Mouse (Mus musculus) forebrain, embryonic 16.5 days (tissue): Measurements from ENCODE around the gene A230050P20Rik. TPM values are rescaled to one million over a fixed set of nuclear protein-coding genes. Genes with fewer than 3 reads are reported as not detected.

Experiments used
- ATAC-seq: fragments of 200-750 bp; cut with Nextera tagmentation; 2 replicates; pipeline ENCODE4 v1.8.0; 2017; ENCODE audit warnings: mild to moderate bottlenecking, moderate library complexity
- H3K27ac ChIP-seq: fragments of 300-500 bp; sonication (generic); 2 replicates; pipeline ENCODE4 v1.5.1; 2014; ENCODE audit warnings: low read length, control low read depth
- H3K27me3 ChIP-seq: fragments of 300-500 bp; sonication (generic); replicated peaks from 2 replicates; pipeline ENCODE4 v1.6.1; 2014; ENCODE audit warnings: low read length; ENCODE audit not compliant: control insufficient read depth, insufficient read depth
- H3K36me3 ChIP-seq: fragments of 300-500 bp; sonication (generic); 2 replicates; pipeline ENCODE4 v1.6.1; 2014; ENCODE audit not compliant: control insufficient read depth, insufficient read depth
- H3K4me1 ChIP-seq: fragments of 300-500 bp; sonication (generic); replicated peaks from 2 replicates; pipeline ENCODE4 v1.6.1; 2014; ENCODE audit warnings: low read length; ENCODE audit not compliant: control insufficient read depth, insufficient read depth
- H3K4me2 ChIP-seq: fragments of 300-500 bp; sonication (generic); 2 replicates; pipeline ENCODE4 v1.6.1; 2014; ENCODE audit warnings: mild to moderate bottlenecking, low read length, control low read depth
- H3K4me3 ChIP-seq: fragments of 300-500 bp; sonication (generic); replicated peaks from 2 replicates; pipeline ENCODE4 v1.5.1; 2014; ENCODE audit warnings: mild to moderate bottlenecking, low read length, control low read depth
- H3K9ac ChIP-seq: fragments of 300-500 bp; sonication (generic); replicated peaks from 2 replicates; pipeline ENCODE4 v1.6.1; 2014; ENCODE audit warnings: low read depth, low read length, control low read depth
- H3K9me3 ChIP-seq: fragments of 300-500 bp; sonication (generic); 2 replicates; pipeline ENCODE4 v1.6.1; 2016; ENCODE audit warnings: low read length; ENCODE audit not compliant: control insufficient read depth
- WGBS: fragments of 180-500 bp; shearing (Covaris S2); extraction: QIAGEN DNeasy Blood & Tissue Kit; methylation state at CpG from one replicate; pipeline ENCODE4 v1.1.7; 2014; 5-methylcytosine and 5-hydroxymethylcytosine counted together
- polyA plus RNA-seq: library from polyadenylated mRNA; unstranded; fragments of >200 nt; fragmentation: Nextera tagmentation; extraction: Ambion mirVana; gene quantifications from 2 replicates; pipeline ENCODE4 v1.2.1, GENCODE M21; 2015

Gene A230050P20Rik
- polyA plus RNA-seq, 1 experiment from 2014 or later = 8.8 TPM

DNA sequence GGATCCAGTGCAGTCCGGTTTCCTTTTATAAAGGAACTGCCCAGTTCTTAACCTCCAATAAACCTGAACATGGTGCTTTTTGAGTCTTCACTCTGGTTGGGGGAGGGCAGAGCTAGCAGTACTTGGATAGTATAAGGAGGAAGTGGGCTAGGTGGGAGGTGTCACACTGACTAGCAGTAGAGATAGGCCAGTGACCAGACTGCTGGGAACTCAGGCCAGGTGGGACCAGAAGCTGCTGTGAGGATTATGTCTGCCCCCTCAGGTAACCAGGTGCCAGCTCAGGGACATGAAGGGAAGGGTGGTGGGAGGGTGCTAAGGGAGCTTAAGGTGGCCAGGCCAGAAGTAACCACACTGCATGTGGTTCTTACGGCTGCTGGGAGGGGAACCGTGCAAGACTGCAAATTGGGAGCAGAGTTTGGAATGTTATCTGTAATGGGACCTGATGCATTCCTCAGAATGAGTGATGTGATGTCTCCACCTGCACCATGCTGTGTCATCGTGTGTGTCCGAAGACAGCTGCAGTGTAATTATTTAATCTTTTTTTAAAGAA lies 23.7 kb downstream of the A230050P20Rik start:
- H3K27me3 ChIP-seq = no peaks in the 10 kb centered on the region

DNA sequence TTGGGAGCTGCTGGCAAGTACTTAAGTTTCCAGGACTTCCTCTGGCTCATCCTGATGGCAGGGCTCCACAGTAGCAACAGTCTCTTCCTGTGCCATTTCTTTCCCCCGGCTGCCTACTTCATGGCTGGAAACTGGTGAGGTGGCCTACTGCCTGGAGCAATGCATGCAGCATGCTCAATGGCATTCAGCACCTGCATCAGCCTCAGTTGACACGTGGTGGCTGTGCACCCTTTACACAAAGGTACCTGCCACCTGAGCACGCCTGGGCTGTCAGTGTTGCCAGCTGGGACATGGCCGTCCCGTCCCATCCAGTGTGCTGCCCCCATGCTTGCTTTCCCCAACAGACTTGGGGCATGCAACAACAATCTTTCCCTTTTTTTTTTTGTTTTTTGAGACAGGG lies 24.6 kb downstream of the A230050P20Rik start:
- Histone ChIP-seq H3K9ac (no peak overlapping the region), H3K9me3 (no peaks in the 10 kb centered on the region), H3K4me3 (no peak overlapping the region), H3K36me3 (peaks cover 54% of the 10 kb centered on the region), H3K4me1 (peaks cover 22% of the 10 kb centered on the region), H3K4me2 (no peak overlapping the region), H3K27ac (no peak overlapping the region), H3K27me3 (no peaks in the 10 kb centered on the region)
- no peak for ATAC-seq
- 66% methylated on average over 5 of the region's 5 CpGs for WGBS

More for the DNA sequence above, 23.7 kb downstream of the A230050P20Rik start:
- 77% methylated on average over 5 of the region's 5 CpGs for WGBS
- no peak for ATAC-seq
- no peak overlapping the region for H3K4me3 ChIP-seq
- H3K27ac ChIP-seq = no peak overlapping the region
- no peaks in the 10 kb centered on the region for H3K9me3 ChIP-seq
- no peak overlapping the region for H3K9ac ChIP-seq
- H3K4me2 ChIP-seq = no peak overlapping the region
- peaks cover 54% of the 10 kb centered on the region for H3K36me3 ChIP-seq
- peaks cover 18% of the 10 kb centered on the region for H3K4me1 ChIP-seq

DNA sequence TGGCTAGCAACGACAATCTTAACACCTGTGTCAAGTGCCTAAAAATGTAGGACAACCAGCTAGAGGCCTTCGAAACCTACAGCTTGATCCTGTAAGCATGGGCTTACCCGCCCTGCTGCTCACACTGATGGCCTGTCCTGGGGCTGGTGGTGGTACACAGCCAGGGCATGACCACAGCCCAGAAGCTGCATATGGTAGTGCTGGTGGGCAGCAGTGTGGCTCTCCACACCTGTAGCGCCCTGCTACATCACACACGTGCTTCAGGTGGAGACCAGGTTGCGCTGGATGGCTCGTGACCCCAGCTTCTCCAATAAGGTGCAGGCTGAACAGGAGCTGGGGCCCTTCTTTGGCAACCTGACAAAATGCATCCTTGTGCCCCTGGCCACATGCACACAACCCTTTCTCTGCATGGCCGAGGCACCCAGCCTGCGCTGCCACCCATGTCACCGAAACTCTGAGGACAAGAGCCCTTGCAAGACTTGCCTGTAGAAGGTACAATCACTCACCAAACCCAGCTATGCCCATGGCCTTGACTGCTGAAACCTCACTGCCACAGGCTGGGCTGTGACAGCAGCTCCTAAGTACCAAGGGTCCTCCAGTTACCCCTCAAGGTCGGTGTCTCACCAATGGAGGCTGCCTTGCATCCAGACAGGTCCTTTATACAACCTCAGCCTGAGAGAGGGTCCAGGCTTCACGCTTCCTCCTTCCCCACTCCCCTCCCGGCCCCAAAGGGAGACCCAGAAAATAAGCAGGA lies 25.3 kb downstream of the A230050P20Rik start:
- peaks cover 19% of the 10 kb centered on the region for H3K4me1 ChIP-seq

DNA sequence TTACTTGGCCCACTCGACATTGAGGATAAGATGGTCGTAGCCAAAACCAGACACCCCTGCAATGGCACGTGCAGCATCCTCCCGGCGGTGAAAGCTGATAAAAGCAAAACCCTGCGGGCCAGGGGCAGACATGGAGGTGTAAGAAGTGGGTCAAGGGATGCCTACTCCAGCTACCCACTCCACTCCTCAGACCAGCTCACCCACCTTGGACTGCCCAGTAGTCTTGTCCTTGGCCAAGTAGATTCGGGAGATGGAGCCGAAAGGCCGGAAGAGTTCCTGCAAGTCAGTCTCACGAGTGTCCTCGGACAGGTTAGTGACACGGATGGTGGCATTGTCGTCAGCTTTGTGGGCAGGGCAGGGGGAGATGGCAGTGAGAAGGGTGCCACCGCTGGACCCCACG lies 26.2 kb downstream of the A230050P20Rik start:
- Histone ChIP-seq H3K27me3 (no peaks in the 10 kb centered on the region), H3K27ac (no peak overlapping the region), H3K36me3 (peaks cover 54% of the 10 kb centered on the region), H3K4me1 (peaks cover 13% of the 10 kb centered on the region), H3K4me2 (no peak overlapping the region), H3K4me3 (no peak overlapping the region), H3K9me3 (no peaks in the 10 kb centered on the region), H3K9ac (no peak overlapping the region)
- 92% methylated on average over 15 of the region's 15 CpGs for WGBS
- ATAC-seq = no peak

More for the DNA sequence above, 25.3 kb downstream of the A230050P20Rik start:
- Histone ChIP-seq H3K4me2 (no peak overlapping the region), H3K27me3 (no peaks in the 10 kb centered on the region), H3K27ac (no peak overlapping the region), H3K36me3 (peaks cover 54% of the 10 kb centered on the region), H3K9ac (no peak overlapping the region), H3K4me3 (no peak overlapping the region), H3K9me3 (no peaks in the 10 kb centered on the region)
- WGBS = 87% methylated on average over 13 of the region's 13 CpGs
- ATAC-seq = no peak

DNA sequence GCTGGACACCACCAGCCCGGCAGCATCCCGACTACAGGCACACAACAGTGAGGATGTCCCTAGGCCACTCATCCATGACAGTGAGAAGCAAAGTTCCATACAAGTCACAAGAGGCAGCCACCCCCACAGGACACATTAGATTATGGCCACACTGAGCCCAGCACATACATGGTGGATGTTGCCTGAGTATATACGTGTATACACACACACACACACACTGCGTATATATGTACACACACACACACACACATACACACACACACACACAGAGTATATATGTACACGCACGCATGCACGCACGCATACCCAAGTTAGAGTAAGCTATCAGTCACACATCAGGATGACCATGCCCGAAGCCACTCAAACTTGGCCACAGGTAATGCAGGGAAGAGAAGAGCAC lies 26.9 kb downstream of the A230050P20Rik start:
- peaks cover 51% of the 10 kb centered on the region for H3K36me3 ChIP-seq
- H3K27me3 ChIP-seq = no peaks in the 10 kb centered on the region
- peaks cover 13% of the 10 kb centered on the region for H3K4me1 ChIP-seq
- WGBS = 96% methylated on average over 9 of the region's 9 CpGs
- no peak overlapping the region for H3K4me3 ChIP-seq
- H3K27ac ChIP-seq = no peak overlapping the region
- H3K9me3 ChIP-seq = no peaks in the 10 kb centered on the region
- H3K4me2 ChIP-seq = no peak overlapping the region
- no peak for ATAC-seq
- no peak overlapping the region for H3K9ac ChIP-seq

DNA sequence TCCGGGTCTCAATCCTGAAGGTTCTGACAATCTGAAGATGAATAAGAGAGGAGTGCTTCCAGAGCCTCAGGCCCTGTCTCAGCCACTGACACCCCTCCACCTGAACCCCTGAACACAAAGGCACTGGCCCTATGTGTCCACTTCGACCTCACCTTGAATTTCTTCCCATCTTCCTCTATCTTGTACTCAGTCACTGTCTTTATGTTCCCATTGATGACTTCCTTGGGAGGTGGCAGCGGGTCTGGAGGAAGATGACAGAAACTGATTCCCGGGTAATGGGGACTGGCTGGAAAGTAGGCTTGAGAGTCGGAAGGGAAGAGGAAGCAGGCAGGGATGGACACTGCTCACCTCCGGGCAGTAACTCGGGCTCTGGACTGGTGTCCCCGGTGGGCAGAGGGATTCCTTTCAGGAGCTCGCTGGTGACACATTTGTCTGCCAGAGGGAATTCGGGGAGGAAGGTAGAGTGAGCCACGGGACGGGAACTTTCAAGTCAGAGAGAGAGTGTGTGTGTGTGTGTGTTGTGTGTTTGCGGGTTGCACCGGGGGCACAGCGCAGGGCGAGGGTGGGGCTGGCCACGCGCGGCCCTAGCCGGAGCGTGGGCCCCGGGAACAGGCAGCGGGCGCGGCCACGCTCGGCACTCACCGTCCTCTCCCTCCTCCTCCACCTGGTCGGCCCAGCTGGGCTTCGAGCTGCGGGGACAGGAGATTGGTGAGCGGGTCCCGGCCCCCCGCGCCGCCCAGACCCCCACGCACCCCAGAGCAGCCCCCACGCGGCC lies 29.5 kb downstream of the A230050P20Rik start:
- 5% methylated on average over 38 of the region's 39 CpGs for WGBS
- H3K9ac ChIP-seq = peak overlapping the region; percentile 87
- H3K27ac ChIP-seq = no peak overlapping the region
- peak overlapping the region; percentile 78 for H3K4me3 ChIP-seq
- no peaks in the 10 kb centered on the region for H3K9me3 ChIP-seq
- ATAC-seq = peak; percentile 54
- peaks cover 28% of the 10 kb centered on the region for H3K36me3 ChIP-seq
- peak overlapping the region; percentile 99 for H3K4me2 ChIP-seq
- peaks cover 13% of the 10 kb centered on the region for H3K4me1 ChIP-seq
- no peaks in the 10 kb centered on the region for H3K27me3 ChIP-seq

DNA sequence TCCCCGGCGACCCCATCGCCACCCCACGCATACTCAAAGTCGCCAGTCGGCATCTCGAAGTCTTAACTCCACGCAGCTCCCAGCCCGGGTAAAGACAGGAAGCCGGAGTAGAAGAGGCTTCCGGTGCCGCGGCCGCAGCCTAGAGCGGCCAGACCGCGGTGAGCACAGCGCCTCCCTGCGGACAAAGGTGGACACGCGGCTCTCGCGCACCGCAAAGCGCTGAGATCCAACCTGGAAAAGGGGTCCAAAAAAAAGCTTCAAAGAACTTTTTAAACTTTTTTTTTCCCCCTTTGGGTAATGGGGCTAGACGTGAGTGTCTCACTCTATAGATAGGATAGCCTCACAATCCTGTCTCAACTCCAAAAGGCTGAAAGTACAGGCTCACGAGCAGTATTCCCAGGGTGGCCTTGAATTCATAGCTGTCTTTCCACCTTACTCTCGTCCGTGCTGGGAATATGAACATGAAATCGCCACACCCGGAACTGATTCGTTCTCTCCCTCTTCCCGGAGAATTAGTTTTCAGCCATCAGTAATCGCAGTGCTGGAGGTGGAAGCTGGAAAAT lies 30.1 kb downstream of the A230050P20Rik start, which contains the start of gene Eif3g:
Gene Eif3g (minus strand): TSS at position 113 of the 563 bp plus-strand sequence.
- peak within 1 kb of the TSS; percentile 87 for H3K9ac ChIP-seq
- 6% methylated on average over 34 of the region's 34 CpGs for WGBS
- H3K27me3 ChIP-seq = no peaks in the 10 kb centered on the region
- H3K4me3 ChIP-seq = peak within 1 kb of the TSS; percentile 78
- H3K9me3 ChIP-seq = no peaks in the 10 kb centered on the region
- H3K4me1 ChIP-seq = peaks cover 13% of the 10 kb centered on the region
- peak within 1 kb of the TSS; percentile 99 for H3K4me2 ChIP-seq
- no peak within 1 kb of the TSS for H3K27ac ChIP-seq
- H3K36me3 ChIP-seq = peaks cover 23% of the 10 kb centered on the region
- peak; percentile 90 for ATAC-seq

DNA sequence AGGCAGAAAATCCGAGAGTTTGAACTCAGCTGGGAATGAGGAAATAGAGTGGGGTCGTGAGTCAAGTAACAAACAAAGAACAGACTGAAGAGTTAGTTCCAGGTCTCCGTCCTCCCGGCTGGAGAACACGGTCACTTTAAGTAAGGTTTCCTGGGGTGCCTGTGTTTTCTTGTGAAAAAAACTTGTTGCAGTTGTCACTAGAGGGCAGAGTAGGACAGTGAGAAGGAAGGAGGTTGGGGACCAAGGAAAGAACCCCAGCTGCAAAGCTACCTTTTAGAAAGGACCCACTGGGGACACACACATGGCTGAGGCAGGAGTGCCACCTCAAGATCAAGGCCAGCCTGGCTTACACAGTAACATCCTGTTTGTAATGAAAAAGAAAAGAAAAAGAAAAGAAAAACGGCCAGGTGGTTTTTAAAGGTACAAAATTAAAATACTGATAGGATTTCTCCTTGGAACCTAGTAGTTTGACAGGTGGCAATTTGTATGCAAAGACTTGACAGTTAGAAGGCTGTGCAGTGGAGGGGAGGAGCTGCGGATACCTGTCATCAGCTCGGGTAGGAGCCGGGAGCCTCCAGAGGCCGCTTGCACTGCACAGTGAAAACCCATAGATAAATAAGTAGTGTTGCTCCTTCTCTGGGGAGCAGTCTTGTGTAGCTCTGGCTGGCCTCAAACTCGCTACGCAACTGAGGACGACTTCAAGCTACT lies 33.2 kb downstream of the A230050P20Rik start:
- peaks cover 13% of the 10 kb centered on the region for H3K4me1 ChIP-seq
- H3K27me3 ChIP-seq = no peaks in the 10 kb centered on the region
- no peaks in the 10 kb centered on the region for H3K9me3 ChIP-seq
- H3K9ac ChIP-seq = no peak overlapping the region
- no peak overlapping the region for H3K4me2 ChIP-seq
- no peak overlapping the region for H3K27ac ChIP-seq
- H3K4me3 ChIP-seq = no peak overlapping the region
- ATAC-seq = no peak
- H3K36me3 ChIP-seq = peaks cover 10% of the 10 kb centered on the region; the same call in 1 of the 2 replicates
- 19% methylated on average over 13 of the region's 13 CpGs for WGBS
